Mouse (Mus musculus): ENCODE results near the gene Shisa3.

DNA sequence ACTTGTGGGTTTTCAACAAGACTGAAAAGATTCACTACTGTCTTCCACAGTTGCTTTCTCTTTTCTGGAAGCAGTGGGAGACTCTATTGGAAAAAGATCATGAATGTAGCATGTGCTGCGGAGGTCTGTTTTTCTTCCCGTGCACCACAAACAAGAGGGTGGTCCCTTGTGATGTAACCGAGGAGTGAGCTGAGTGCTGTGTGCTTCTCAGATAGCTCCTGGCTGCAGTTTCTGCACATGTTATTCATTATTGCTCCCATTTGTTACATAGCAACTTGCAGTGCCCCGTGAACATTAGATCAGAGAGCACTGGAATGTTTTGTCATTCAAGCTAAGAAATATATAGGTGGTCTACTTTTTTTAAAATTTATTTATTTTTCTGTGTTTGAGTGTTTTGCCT lies 65.3 kb downstream of the Shisa3 start:
- no peak for TF ChIP-seq ZNF384 (IDR thresholded peaks at IDR 0.05; ENCODE audit: low read depth, low read length)
- TF ChIP-seq MAFK (IDR thresholded peaks at IDR 0.05; ENCODE audit: insufficient read depth, low read depth, low read length), result no peak
- no peak for TF ChIP-seq HCFC1 (IDR thresholded peaks at IDR 0.05; ENCODE audit: borderline replicate concordance, insufficient read depth, low read length)
- no peak for TF ChIP-seq CHD2 (IDR thresholded peaks at IDR 0.05; ENCODE audit: low read depth, low read length)

Data from ES-E14 (cell line).